Mouse (Mus musculus): ENCODE data around the gene Hoxa7. TPM values are rescaled to one million over a fixed set of nuclear protein-coding genes. Genes with fewer than 3 reads are reported as not detected.

Hoxa7 gene
- polyA plus RNA-seq, 1 experiment from 2014 or later = not detected

- no peaks in the 10 kb centered on the region for H3K36me3 ChIP-seq
- H3K9me3 ChIP-seq = no peaks in the 10 kb centered on the region
- 2% methylated on average over 16 of the region's 16 CpGs for WGBS
- no peak overlapping the region for H3K4me3 ChIP-seq (replicated peaks)
- no peak overlapping the region for H3K4me2 ChIP-seq (replicated peaks)
- no peak overlapping the region for H3K9ac ChIP-seq (replicated peaks)
- H3K27ac ChIP-seq = no peak overlapping the region
- ATAC-seq = no peak
- peaks cover 7% of the 10 kb centered on the region for H3K4me1 ChIP-seq (replicated peaks)
- peaks cover 98% of the 10 kb centered on the region for H3K27me3 ChIP-seq
These were observed 52.0 kb downstream of the Hoxa7 start for GRCm38 (mm10) chr6:52169499-52170165.

GRCm38 (mm10) chr6:52168191-52169055 lies 53.2 kb downstream of the Hoxa7 start:
- WGBS = 2% methylated on average over 40 of the region's 42 CpGs
- peaks cover 98% of the 10 kb centered on the region for H3K27me3 ChIP-seq
- no peaks in the 10 kb centered on the region for H3K36me3 ChIP-seq
- no peak overlapping the region for H3K4me2 ChIP-seq (replicated peaks)
- H3K27ac ChIP-seq = no peak overlapping the region
- no peak overlapping the region for H3K4me3 ChIP-seq (replicated peaks)
- peaks cover 7% of the 10 kb centered on the region for H3K4me1 ChIP-seq (replicated peaks)
- no peak overlapping the region for H3K9ac ChIP-seq (replicated peaks)
- ATAC-seq = no peak
- no peaks in the 10 kb centered on the region for H3K9me3 ChIP-seq

- Histone ChIP-seq H3K27me3 (peaks cover 98% of the 10 kb centered on the region), H3K4me3 (replicated peaks) (no peak overlapping the region), H3K36me3 (no peaks in the 10 kb centered on the region), H3K4me1 (replicated peaks) (peaks cover 5% of the 10 kb centered on the region), H3K27ac (no peak overlapping the region), H3K9ac (replicated peaks) (no peak overlapping the region), H3K4me2 (replicated peaks) (no peak overlapping the region), H3K9me3 (no peaks in the 10 kb centered on the region)
- under 1% methylated on average over 14 of the region's 14 CpGs for WGBS
- ATAC-seq = no peak
These were observed 53.9 kb downstream of the Hoxa7 start for GRCm38 (mm10) chr6:52167736-52168161.

GRCm38 (mm10) chr6:52167176-52167575 lies 54.5 kb downstream of the Hoxa7 start:
- 6% methylated on average over 1 of the region's 1 CpGs for WGBS

GRCm38 (mm10) chr6:52166431-52167077 lies 55.1 kb downstream of the Hoxa7 start:
- peaks cover 97% of the 10 kb centered on the region for H3K27me3 ChIP-seq
- no peaks in the 10 kb centered on the region for H3K9me3 ChIP-seq
- H3K27ac ChIP-seq = no peak overlapping the region
- H3K4me3 ChIP-seq (replicated peaks) = no peak overlapping the region
- H3K9ac ChIP-seq (replicated peaks) = no peak overlapping the region
- no peak overlapping the region for H3K4me2 ChIP-seq (replicated peaks)
- H3K36me3 ChIP-seq = no peaks in the 10 kb centered on the region
- no peak for ATAC-seq
- 2% methylated on average over 4 of the region's 4 CpGs for WGBS
- H3K4me1 ChIP-seq (replicated peaks) = no peaks in the 10 kb centered on the region

More at GRCm38 (mm10) chr6:52167176-52167575, 54.5 kb downstream of the Hoxa7 start:
- H3K4me1 ChIP-seq (replicated peaks) = no peaks in the 10 kb centered on the region
- H3K36me3 ChIP-seq = no peaks in the 10 kb centered on the region
- H3K4me2 ChIP-seq (replicated peaks) = no peak overlapping the region
- H3K9ac ChIP-seq (replicated peaks) = no peak overlapping the region
- H3K9me3 ChIP-seq = no peaks in the 10 kb centered on the region
- no peak overlapping the region for H3K4me3 ChIP-seq (replicated peaks)
- no peak for ATAC-seq
- peaks cover 97% of the 10 kb centered on the region for H3K27me3 ChIP-seq
- no peak overlapping the region for H3K27ac ChIP-seq

- Histone ChIP-seq H3K27ac (no peak overlapping the region), H3K9ac (replicated peaks) (no peak overlapping the region), H3K36me3 (no peaks in the 10 kb centered on the region), H3K4me2 (replicated peaks) (no peak overlapping the region), H3K4me1 (replicated peaks) (no peaks in the 10 kb centered on the region), H3K9me3 (no peaks in the 10 kb centered on the region), H3K27me3 (peaks cover 96% of the 10 kb centered on the region), H3K4me3 (replicated peaks) (no peak overlapping the region)
- ATAC-seq = no peak
- under 1% methylated on average over 28 of the region's 28 CpGs for whole genome bisulfite sequencing
These were observed 55.9 kb downstream of the Hoxa7 start for GRCm38 (mm10) chr6:52165441-52166370.

GRCm38 (mm10) chr6:52164626-52165440 lies 56.8 kb downstream of the Hoxa7 start, which contains the start of gene Hoxa2:
TSS of gene Hoxa2 (minus strand) at chr6:52164831.
- Histone ChIP-seq H3K9me3 (no peaks in the 10 kb centered on the region), H3K27me3 (peaks cover 96% of the 10 kb centered on the region), H3K4me3 (replicated peaks) (0 out of 2 replicates have a peak within 1 kb of the TSS, but pooled peaks have one; percentile 4), H3K36me3 (no peaks in the 10 kb centered on the region), H3K4me2 (replicated peaks) (no peak within 1 kb of the TSS), H3K27ac (no peak within 1 kb of the TSS), H3K4me1 (replicated peaks) (no peaks in the 10 kb centered on the region), H3K9ac (replicated peaks) (no peak within 1 kb of the TSS)
- ATAC-seq = no peak
- 0% methylated on average over 25 of the region's 25 CpGs for WGBS

MicroRNA genes within 50 kb of the gene (microRNA counts, 519-probe panel; counts per million panel counts)
- 110 counts per million, percentile 56 among the panel's probes with 10 or more counts for microRNA mmu-miR-196b

Small RNA genes lying within 50 kb of the gene (microRNA-seq; reads per million reads assigned to microRNA genes)
- gene Mir196b = 23.1 reads per million, percentile 36 among the genes with 10 or more reads in this experiment

Other genes starting within 250 kb of the Hoxa7 start
- 5.3 and 5.4 TPM in 2 replicates for gene Skap2, start 209.3 kb downstream of the Hoxa7 start, polyA plus RNA-seq (2015; fragmentation: Nextera tagmentation; extraction: Ambion mirVana)
- gene Hoxa1, start 63.5 kb downstream of the Hoxa7 start, polyA plus RNA-seq (2015; fragmentation: Nextera tagmentation; extraction: Ambion mirVana) = 0.07 and 0.09 TPM in 2 replicates
- 0.18 TPM in 1 of 2 replicates, not detected in the other for gene Hoxa2, start 57.0 kb downstream of the Hoxa7 start, polyA plus RNA-seq (2015; fragmentation: Nextera tagmentation; extraction: Ambion mirVana)
- not detected in 2 replicates for gene 5730596B20Rik, start 44.4 kb downstream of the Hoxa7 start, polyA plus RNA-seq (2015; fragmentation: Nextera tagmentation; extraction: Ambion mirVana)
- not detected in 2 replicates for gene Hoxa4, start 30.1 kb downstream of the Hoxa7 start, polyA plus RNA-seq (2015; fragmentation: Nextera tagmentation; extraction: Ambion mirVana)
- 0.08 and 0.17 TPM in 2 replicates for gene Hoxa5, start 17.3 kb downstream of the Hoxa7 start, polyA plus RNA-seq (2015; fragmentation: Nextera tagmentation; extraction: Ambion mirVana)
- not detected in 2 replicates for gene Hoxa6, start 13.1 kb downstream of the Hoxa7 start, polyA plus RNA-seq (2015; fragmentation: Nextera tagmentation; extraction: Ambion mirVana)
- gene Hoxa3, start 8.5 kb downstream of the Hoxa7 start, polyA plus RNA-seq (2015; fragmentation: Nextera tagmentation; extraction: Ambion mirVana) = not detected in 2 replicates
- gene Gm28308, start 8.5 kb downstream of the Hoxa7 start, polyA plus RNA-seq (2015; fragmentation: Nextera tagmentation; extraction: Ambion mirVana) = not detected in 2 replicates
- gene Hoxa9, start 9.2 kb upstream of the Hoxa7 start, polyA plus RNA-seq (2015; fragmentation: Nextera tagmentation; extraction: Ambion mirVana) = not detected in 2 replicates
- gene Hoxa10, start 19.0 kb upstream of the Hoxa7 start, polyA plus RNA-seq (2015; fragmentation: Nextera tagmentation; extraction: Ambion mirVana) = 0.30 TPM in 1 of 2 replicates, not detected in the other
- gene Hoxa11, start 24.0 kb upstream of the Hoxa7 start, polyA plus RNA-seq (2015; fragmentation: Nextera tagmentation; extraction: Ambion mirVana) = not detected in 2 replicates
- gene Hoxa13, start 39.0 kb upstream of the Hoxa7 start, polyA plus RNA-seq (2015; fragmentation: Nextera tagmentation; extraction: Ambion mirVana) = not detected in 2 replicates
- gene Evx1, start 91.6 kb upstream of the Hoxa7 start, polyA plus RNA-seq (2015; fragmentation: Nextera tagmentation; extraction: Ambion mirVana) = 0.50 and 0.93 TPM in 2 replicates

Measured in midbrain, embryonic 13.5 days (tissue).